Mouse (Mus musculus): Measurements from ENCODE around the gene Sun2.

Gene Sun2

DNA sequence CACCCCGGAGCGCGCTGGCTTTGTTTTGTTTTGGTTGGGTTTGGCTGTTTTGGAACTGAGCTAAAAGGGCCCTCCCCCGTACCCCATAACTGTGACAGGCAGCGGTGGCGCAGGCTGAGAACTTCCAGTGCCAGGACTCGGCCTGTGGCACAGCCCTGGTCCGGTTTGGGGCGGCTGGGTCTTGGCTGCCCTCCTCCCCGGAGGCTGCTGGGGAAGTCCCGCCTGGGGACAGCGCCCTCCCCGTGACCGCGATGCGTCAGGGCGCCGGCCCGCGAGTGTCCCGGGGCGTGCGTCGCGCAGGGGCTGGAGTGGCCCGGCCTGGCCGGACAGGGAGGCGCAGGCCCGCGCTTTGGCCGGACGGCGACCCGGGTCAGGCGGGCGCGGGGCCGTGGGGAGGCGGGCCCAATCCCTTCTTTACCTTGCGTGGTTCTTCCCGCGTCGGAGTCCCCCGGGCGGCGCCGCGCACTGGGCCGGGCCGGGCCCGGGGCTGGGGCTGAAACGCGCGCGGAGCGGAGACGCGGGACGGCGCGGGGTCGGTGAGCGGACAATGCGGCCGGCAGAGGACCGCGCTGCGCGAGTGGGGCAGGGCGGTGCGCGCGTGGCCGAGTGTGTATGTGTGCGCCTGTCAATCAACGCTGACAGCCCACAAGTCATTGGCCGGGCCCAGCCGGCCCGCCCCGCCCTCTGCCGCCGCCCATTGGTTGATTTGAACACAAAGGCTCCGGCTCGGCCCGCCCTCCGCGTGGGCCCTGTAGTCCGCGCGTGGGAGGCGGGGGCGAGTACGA, at the start of gene Sun2:
Sun2 (minus strand) TSS at position 616 of the 785 bp plus-strand sequence.
- DNase-seq (ENCODE audit: low spot score in 2 of 2): peak; percentile 83 to 85

DNA sequence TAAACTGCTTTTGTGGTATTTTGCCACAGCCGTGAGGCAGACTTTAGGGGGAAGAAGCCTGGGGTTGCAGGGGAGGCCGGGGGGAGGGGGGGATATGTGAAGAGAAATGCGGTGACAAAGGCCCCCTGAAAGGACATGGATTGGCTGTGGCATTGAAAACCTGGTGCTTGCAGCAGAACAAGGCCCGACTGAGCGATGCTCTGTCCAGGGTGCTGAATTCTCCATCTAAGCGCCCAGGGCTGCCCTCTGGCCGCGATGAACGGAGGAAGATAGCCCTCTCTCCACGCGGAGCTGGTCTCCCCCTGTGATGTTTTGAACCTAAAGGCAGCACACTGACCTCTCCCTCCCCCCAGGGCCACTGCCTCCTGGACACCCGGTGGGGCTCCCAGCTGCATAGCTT, 49.2 kb upstream of the Sun2 start:
- DNase-seq (ENCODE audit: low spot score in 2 of 2): peak; percentile 23

DNA sequence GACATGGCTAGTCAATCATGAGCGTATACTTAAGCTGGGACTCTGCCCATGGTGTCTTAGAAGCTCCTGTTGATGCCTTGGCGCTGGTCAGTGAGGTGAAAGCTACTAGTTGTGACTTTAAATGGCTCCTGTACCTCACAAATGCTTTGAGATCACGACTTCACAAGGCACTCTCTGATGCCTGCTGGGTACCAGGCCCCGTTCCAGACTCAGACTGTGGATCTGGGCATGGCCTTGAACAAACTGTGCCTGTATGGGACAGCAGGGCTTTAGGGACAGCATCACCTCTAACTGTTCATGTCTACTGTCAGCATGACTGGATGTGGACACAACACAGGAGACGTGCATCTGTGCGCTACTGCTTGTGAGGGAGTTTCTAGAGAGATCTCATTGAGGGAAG, 48.6 kb upstream of the Sun2 start:
- DNase-seq (ENCODE audit: low spot score in 2 of 2): no peak

DNA sequence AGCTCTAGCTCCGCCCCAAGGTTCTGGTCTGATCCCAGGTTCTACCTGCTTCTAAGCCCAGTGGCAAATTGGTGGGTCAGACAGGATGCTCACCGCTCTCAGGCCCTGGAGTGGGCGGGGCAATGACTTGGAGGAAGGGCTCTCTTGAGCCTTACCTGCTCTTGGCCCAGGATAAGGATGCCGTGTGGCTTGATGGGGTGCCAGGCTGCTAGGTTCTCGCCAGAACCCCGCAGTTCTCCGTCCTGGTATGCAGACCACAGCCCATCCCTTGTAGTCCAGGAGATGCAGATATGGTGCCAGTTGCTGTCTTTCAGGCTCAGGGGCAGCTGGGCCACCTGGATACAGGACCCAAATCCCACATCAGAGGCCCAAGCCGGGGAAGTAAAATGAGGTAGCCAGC, 47.8 kb upstream of the Sun2 start:
- DNase-seq (ENCODE audit: low spot score in 2 of 2): no peak

GRCm38 (mm10) chr15:79787815-79788214, 45.5 kb upstream of the Sun2 start:
- DNase-seq (ENCODE audit: low spot score in 2 of 2): no peak

GRCm38 (mm10) chr15:79785056-79785455, 42.7 kb upstream of the Sun2 start:
- DNase-seq (ENCODE audit: low spot score in 2 of 2): no peak

GRCm38 (mm10) chr15:79777749-79778148, 35.4 kb upstream of the Sun2 start, which contains the start of gene Dnal4:
TSS of gene Dnal4 (minus strand) at chr15:79777849.
- no peak for DNase-seq (ENCODE audit: low spot score in 2 of 2)

GRCm38 (mm10) chr15:79775662-79776061, 33.3 kb upstream of the Sun2 start:
- DNase-seq (ENCODE audit: low spot score in 2 of 2): no peak

GRCm38 (mm10) chr15:79774117-79775027, 32.0 kb upstream of the Sun2 start:
- DNase-seq (ENCODE audit: low spot score in 2 of 2): peak; percentile 92 to 93

GRCm38 (mm10) chr15:79770629-79771240, 28.4 kb upstream of the Sun2 start:
- DNase-seq (ENCODE audit: low spot score in 2 of 2): no peak

GRCm38 (mm10) chr15:79768302-79768701, 26.0 kb upstream of the Sun2 start:
- DNase-seq (ENCODE audit: low spot score in 2 of 2): no peak

- no peak for DNase-seq (ENCODE audit: low spot score in 2 of 2)
These were observed 25.1 kb upstream of the Sun2 start for GRCm38 (mm10) chr15:79767327-79767961.

DNA sequence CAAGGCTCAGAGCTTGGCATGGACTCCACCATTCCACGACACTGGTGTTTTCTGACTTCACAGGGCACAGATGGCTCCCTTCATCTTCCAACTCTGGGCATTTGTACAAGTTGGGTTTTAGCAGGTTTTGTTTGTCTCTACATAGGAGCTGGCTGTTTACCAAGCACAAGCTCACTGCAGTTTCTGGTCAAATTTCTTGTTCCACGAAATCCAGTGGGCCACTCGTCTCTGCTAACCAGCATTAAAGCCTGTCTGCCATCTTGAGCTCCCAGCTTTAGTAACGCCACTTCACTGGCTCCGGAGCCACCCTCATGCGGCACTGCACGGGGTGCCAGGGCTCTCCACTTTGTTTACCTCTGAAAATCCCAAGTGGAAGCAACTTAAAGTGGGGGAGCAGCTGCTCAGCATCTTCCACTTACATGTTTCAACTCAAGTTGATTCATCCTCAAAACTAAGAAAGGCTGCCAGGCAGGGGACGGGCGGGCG, 24.3 kb upstream of the Sun2 start:
- DNase-seq (ENCODE audit: low spot score in 2 of 2): no peak

- no peak for DNase-seq (ENCODE audit: low spot score in 2 of 2)
These were observed 23.8 kb upstream of the Sun2 start for GRCm38 (mm10) chr15:79766168-79766567.

GRCm38 (mm10) chr15:79765361-79765760, 23.0 kb upstream of the Sun2 start:
- no peak for DNase-seq (ENCODE audit: low spot score in 2 of 2)

GRCm38 (mm10) chr15:79764539-79765267, 22.4 kb upstream of the Sun2 start:
- no peak for DNase-seq (ENCODE audit: low spot score in 2 of 2)

DNA sequence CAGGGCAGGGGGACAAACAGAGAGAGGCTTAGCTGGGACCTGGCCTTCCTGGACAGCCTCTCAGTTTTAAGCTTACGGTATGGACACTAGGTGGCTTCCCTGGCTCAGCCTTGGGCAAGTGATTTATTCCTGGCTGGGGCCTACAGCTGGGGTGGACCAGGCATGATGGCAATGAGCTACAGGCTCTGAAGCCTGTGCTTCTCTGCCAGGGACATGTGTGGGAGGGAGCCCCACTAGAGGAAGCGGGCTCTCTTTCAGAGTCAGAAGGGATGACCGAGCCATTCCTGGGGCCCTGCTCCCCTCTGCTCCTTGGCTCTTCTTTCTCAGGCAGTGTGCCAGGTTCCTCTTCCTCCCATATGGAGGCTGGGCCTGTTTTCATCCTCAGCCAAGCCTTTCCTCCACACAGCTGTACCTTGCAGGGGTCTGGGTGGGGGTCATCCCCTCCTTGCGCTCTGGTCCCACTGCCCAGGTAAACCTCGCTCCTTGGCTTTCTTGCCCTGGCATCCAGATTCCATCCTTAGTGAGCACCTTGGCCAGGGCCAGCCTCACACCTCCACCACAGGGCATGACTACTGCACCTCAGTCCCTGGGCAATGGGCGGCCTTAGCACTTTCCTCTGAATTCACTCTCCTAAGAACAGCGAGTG, 21.4 kb upstream of the Sun2 start:
- no peak for DNase-seq (ENCODE audit: low spot score in 2 of 2)

DNA sequence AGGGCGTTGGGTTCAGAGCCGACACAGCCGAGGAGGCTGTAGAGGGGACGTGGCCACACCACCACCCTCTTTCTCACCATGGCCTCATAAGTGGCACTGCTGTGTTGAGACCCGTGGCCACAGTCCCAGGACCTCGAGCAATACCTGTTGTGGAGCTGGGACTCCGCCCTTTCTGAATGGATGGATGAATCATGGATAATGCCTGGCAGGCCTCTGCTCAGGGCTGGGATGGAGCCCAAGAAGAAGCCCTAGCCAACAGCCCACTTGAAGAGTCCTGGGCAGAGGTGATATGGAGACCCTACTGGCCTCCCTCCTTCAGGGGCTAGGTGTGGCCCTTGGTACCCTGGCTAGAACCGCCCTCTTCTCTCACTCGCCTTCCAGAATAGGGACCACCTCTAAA, 20.7 kb upstream of the Sun2 start:
- DNase-seq (ENCODE audit: low spot score in 2 of 2): no peak

DNA sequence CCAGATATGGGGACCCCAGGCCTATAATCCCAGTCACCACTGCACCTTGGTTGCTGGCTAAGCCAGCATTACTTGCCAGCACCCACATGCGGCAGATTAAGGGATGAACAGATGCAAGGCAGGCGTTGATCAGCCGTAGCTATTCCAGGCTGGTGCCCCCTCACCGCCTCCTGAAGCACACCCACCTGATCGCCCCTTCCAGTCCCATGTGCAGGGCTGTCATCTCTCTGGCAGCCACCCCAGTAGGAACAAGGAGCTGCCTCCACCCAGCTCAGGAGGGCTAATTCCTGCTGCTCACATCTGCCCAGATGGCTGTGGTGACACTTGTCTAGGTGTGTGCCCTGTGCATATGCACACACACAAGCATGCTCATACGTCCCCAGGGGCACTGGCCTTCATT, 18.6 kb upstream of the Sun2 start:
- DNase-seq (ENCODE audit: low spot score in 2 of 2): no peak

DNA sequence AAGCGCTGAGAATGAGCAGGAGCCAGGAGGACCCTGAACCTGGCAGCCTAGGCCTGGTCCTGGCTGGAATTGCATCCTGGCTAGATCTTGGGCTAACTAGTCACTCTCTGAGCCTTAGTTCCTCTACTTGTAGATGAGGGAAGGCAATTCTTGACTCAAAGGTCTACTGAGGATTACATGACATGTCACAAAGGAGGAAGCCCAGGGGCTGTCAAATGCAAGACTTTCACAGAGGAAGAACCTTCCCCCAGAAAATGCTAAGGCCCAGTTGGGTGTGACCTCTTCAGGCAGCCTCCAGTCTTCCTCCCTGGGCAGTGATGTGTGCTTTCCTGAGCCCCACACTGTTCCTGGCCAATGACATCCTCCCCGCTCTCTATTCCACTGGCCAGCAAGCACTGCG, 14.8 kb upstream of the Sun2 start:
- no peak for DNase-seq (ENCODE audit: low spot score in 2 of 2)

Data from urinary bladder, adult 18-20 months (tissue).